Mouse (Mus musculus) small intestine, adult 10 weeks (tissue): ENCODE data around the gene Farsa. TPM values are rescaled to one million over a fixed set of nuclear protein-coding genes. Genes with fewer than 3 reads are reported as not detected.

Source experiments
- polyA plus RNA-seq: library from polyadenylated mRNA; stranded (reverse); fragments of 350-450 nt; fragmentation: Illumina TruSeq; extraction: RNeasy Lipid Tissue Mini Kit (QIAGEN cat#74804); gene quantifications from one replicate; pipeline ENCODE4 v1.2.3, GENCODE M21; 2014; ENCODE audit warnings: low replicate concordance

Gene Farsa
- 1.9 TPM for polyA plus RNA-seq

GRCm38 (mm10) chr8:84856864-84857441 is at the start of gene Farsa:
Gene Farsa, plus strand, starts transcription at chr8:84856989.

GRCm38 (mm10) chr8:84822723-84823122 is 34.1 kb upstream of the Farsa start, which contains the start of gene Dand5:
Gene Dand5, minus strand, starts transcription at chr8:84822823.

GRCm38 (mm10) chr8:84831490-84831889 is 25.3 kb upstream of the Farsa start, which contains the start of gene Gadd45gip1:
Gene Gadd45gip1, plus strand, starts transcription at chr8:84831522.

GRCm38 (mm10) chr8:84840248-84840999 is 16.4 kb upstream of the Farsa start, which contains the start of gene Rad23a:
Gene Rad23a, minus strand, starts transcription at chr8:84840665.

GRCm38 (mm10) chr8:84846722-84847572 is 9.8 kb upstream of the Farsa start, which contains the start of gene Calr:
Gene Calr, minus strand, starts transcription at chr8:84846934.

GRCm38 (mm10) chr8:84871376-84872308 is 14.9 kb downstream of the Farsa start, which contains the start of gene Syce2:
Gene Syce2, plus strand, starts transcription at chr8:84872111.

GRCm38 (mm10) chr8:84893709-84894134 is 36.9 kb downstream of the Farsa start, which contains the start of gene Gcdh:
Gene Gcdh, minus strand, starts transcription at chr8:84893921.

GRCm38 (mm10) chr8:84901752-84902151 is 45.0 kb downstream of the Farsa start, which contains the start of gene Klf1:
Gene Klf1, plus strand, starts transcription at chr8:84901928.

GRCm38 (mm10) chr8:84908421-84909161 is 51.8 kb downstream of the Farsa start, which contains the start of gene Dnase2a:
Gene Dnase2a, plus strand, starts transcription at chr8:84908560.

Other genes with a start within 250 kb of the Farsa start
- gene Ier2, start 194.1 kb upstream of the Farsa start, polyA plus RNA-seq: 3.3 TPM
- gene Trmt1, start 170.7 kb upstream of the Farsa start, polyA plus RNA-seq: 4.4 TPM
- 0.56 TPM for gene Nacc1, start 169.1 kb upstream of the Farsa start, polyA plus RNA-seq
- gene Lyl1, start 155.5 kb upstream of the Farsa start, polyA plus RNA-seq: not detected
- not detected for gene G430095P16Rik, start 134.0 kb upstream of the Farsa start, polyA plus RNA-seq
- 6.2 TPM for gene Nfix, start 56.6 kb upstream of the Farsa start, polyA plus RNA-seq
- 0.89 TPM for gene Dand5, start 34.2 kb upstream of the Farsa start, polyA plus RNA-seq
- not detected for gene Gadd45gip1, start 25.5 kb upstream of the Farsa start, polyA plus RNA-seq
- gene Rad23a, start 16.3 kb upstream of the Farsa start, polyA plus RNA-seq: 1.3 TPM
- 432 TPM for gene Calr, start 10.1 kb upstream of the Farsa start, polyA plus RNA-seq
- 10.3 TPM for gene Syce2, start 15.1 kb downstream of the Farsa start, polyA plus RNA-seq
- gene Gcdh, start 36.9 kb downstream of the Farsa start, polyA plus RNA-seq: 33.1 TPM
- not detected for gene Klf1, start 44.9 kb downstream of the Farsa start, polyA plus RNA-seq
- gene Dnase2a, start 51.6 kb downstream of the Farsa start, polyA plus RNA-seq: 3.7 TPM
- not detected for gene Mast1, start 80.4 kb downstream of the Farsa start, polyA plus RNA-seq
- gene Rtbdn, start 90.0 kb downstream of the Farsa start, polyA plus RNA-seq: not detected
- gene Gm49661, start 112.4 kb downstream of the Farsa start, polyA plus RNA-seq: not detected
- 14.6 TPM for gene Prdx2, start 112.6 kb downstream of the Farsa start, polyA plus RNA-seq
- 1.1 TPM for gene Rnaseh2a, start 112.8 kb downstream of the Farsa start, polyA plus RNA-seq
- gene Junb, start 121.7 kb downstream of the Farsa start, polyA plus RNA-seq: 1.7 TPM
- gene Hook2, start 133.6 kb downstream of the Farsa start, polyA plus RNA-seq: 34.3 TPM
- not detected for gene Best2, start 157.5 kb downstream of the Farsa start, polyA plus RNA-seq
- gene Asna1, start 168.3 kb downstream of the Farsa start, polyA plus RNA-seq: 3.8 TPM
- 5.6 TPM for gene Trir, start 169.8 kb downstream of the Farsa start, polyA plus RNA-seq
- gene Tnpo2, start 179.9 kb downstream of the Farsa start, polyA plus RNA-seq: 3.5 TPM
- gene Fbxw9, start 203.1 kb downstream of the Farsa start, polyA plus RNA-seq: 1.4 TPM
- gene Gm5741, start 211.0 kb downstream of the Farsa start, polyA plus RNA-seq: not detected
- gene Dhps, start 214.8 kb downstream of the Farsa start, polyA plus RNA-seq: 17.0 TPM
- 3.7 TPM for gene Wdr83os, start 223.8 kb downstream of the Farsa start, polyA plus RNA-seq
- gene Wdr83, start 224.3 kb downstream of the Farsa start, polyA plus RNA-seq: 2.0 TPM
- gene Man2b1, start 226.3 kb downstream of the Farsa start, polyA plus RNA-seq: 3.0 TPM